Mouse (Mus musculus) liver, postnatal 0 days (tissue): Measurements from ENCODE around the gene Tlcd2. TPM values are rescaled to one million over a fixed set of nuclear protein-coding genes. Genes with fewer than 3 reads are reported as not detected.

Experiments used
- ATAC-seq: fragments of 200-750 bp; cut with Nextera tagmentation; 2 replicates; pipeline ENCODE4 v1.8.0; 2017; ENCODE audit warnings: mild to moderate bottlenecking, moderate library complexity
- DNase-seq: peaks from one replicate; pipeline ENCODE4 v3.0.0-alpha.2; 2016
- H3K27ac ChIP-seq: fragments of 300-500 bp; sonication (generic); 2 replicates; pipeline ENCODE4 v1.5.1; 2014; ENCODE audit warnings: antibody characterized with exemption, moderate library complexity, mild to moderate bottlenecking, low read depth
- H3K27me3 ChIP-seq: fragments of 300-500 bp; sonication (generic); 2 replicates; pipeline ENCODE4 v1.6.1; 2014; ENCODE audit warnings: low read length, control low read depth, mixed read lengths; ENCODE audit not compliant: insufficient read depth
- H3K36me3 ChIP-seq: fragments of 300-500 bp; sonication (generic); replicated peaks from 2 replicates; pipeline ENCODE4 v1.6.1; 2014; ENCODE audit warnings: mild to moderate bottlenecking, control low read depth, low read length, moderate library complexity, mixed read lengths; ENCODE audit not compliant: insufficient read depth
- H3K4me1 ChIP-seq: fragments of 300-500 bp; sonication (generic); 2 replicates; pipeline ENCODE4 v1.6.1; 2014; ENCODE audit warnings: antibody characterized with exemption, mild to moderate bottlenecking, control low read depth; ENCODE audit not compliant: insufficient read depth
- H3K4me2 ChIP-seq: fragments of 300-500 bp; sonication (generic); 2 replicates; pipeline ENCODE4 v1.6.1; 2014; ENCODE audit warnings: low read depth, mild to moderate bottlenecking, low read length, moderate library complexity, mixed read lengths
- H3K4me3 ChIP-seq: fragments of 300-500 bp; sonication (generic); 2 replicates; pipeline ENCODE4 v1.5.1; 2014; ENCODE audit warnings: low read depth, low read length
- H3K9ac ChIP-seq: fragments of 300-500 bp; sonication (generic); replicated peaks from 2 replicates; pipeline ENCODE4 v1.6.1; 2014; ENCODE audit warnings: mild to moderate bottlenecking, moderate library complexity
- H3K9me3 ChIP-seq: fragments of 300-500 bp; sonication (generic); 2 replicates; pipeline ENCODE4 v1.6.1; 2016; ENCODE audit warnings: mild to moderate bottlenecking, control low read depth, low read length, mixed read lengths
- CTCF ChIP-seq: sonication (generic); IDR thresholded peaks from 2 replicates; pipeline ENCODE4 v1.5.1; 2016; ENCODE audit warnings: antibody characterized with exemption, low read depth
- EP300 ChIP-seq: IDR thresholded peaks from 2 replicates; pipeline ENCODE4 v1.6.1; 2016; ENCODE audit warnings: antibody characterized with exemption, low read depth, mild to moderate bottlenecking
- WGBS: fragments of 180-500 bp; shearing (Covaris S2); extraction: QIAGEN DNeasy Blood & Tissue Kit; methylation state at CpG from one replicate; pipeline ENCODE4 v1.1.7; 2014; ENCODE audit not compliant: insufficient replicate concordance; 5-methylcytosine and 5-hydroxymethylcytosine counted together
- polyA plus RNA-seq: library from polyadenylated mRNA; unstranded; fragments of >200 nt; fragmentation: Nextera tagmentation; extraction: Ambion mirVana; gene quantifications from 2 replicates; pipeline ENCODE4 v1.2.1, GENCODE M21; 2015

The Tlcd2 gene
- polyA plus RNA-seq, 1 experiment from 2014 or later, result 35.6 TPM

DNA sequence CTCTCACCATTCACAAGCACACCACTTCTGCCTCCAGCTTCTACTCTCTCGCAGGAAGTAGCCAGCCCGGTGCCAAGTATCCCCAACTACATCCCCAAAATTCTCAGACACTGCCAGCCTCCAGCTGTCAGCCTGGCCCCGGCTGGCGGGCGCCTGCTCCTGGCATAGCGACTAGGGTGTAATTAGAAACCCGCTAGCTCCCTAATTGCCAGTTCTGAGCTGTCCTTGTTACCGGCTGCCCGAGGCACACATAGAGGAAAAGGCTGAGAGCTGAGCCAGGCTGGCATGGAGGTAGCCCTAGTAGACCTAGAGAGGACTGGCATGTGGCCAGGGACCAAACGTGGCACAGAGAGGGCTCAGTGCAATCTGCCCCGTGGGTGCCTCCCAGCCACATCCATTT is 30.2 kb upstream of the Tlcd2 start:
- Histone ChIP-seq H3K4me2 (no peak overlapping the region), H3K9me3 (peaks cover 4% of the 10 kb centered on the region; the same call in 1 of the 2 replicates), H3K9ac (no peak overlapping the region), H3K27me3 (no peaks in the 10 kb centered on the region), H3K36me3 (peaks cover 26% of the 10 kb centered on the region; the same call in 1 of the 2 replicates), H3K27ac (no peak overlapping the region), H3K4me1 (peaks cover 3% of the 10 kb centered on the region; the same call in 1 of the 2 replicates), H3K4me3 (no peak overlapping the region)
- ATAC-seq, result no peak
- WGBS, result 83% methylated on average over 11 of the region's 11 CpGs
- no peak for DNase-seq
- TF ChIP-seq EP300, result no peak
- TF ChIP-seq CTCF, result no peak

DNA sequence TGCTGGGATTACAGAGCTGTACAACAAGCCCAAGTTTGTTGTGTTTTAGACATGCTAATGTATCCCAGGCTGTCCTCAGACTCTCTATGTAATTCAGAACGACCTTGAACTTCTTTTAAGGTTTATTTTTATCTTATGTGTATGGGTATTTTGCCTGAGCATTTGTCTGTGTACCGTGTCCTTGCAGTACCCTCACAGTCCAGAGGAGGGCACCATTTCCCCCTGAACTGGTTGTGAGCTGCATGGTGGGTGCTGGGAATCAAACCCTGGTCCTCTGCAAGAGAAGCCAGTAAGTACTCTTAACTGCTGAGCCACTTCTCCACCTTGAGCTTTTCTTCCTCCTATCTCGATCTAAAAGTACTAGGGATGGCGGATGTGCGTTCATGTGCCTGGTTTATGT is 27.4 kb upstream of the Tlcd2 start:
- TF ChIP-seq EP300 (no peak), CTCF (peak; percentile 64)
- WGBS, result 86% methylated on average over 5 of the region's 5 CpGs
- no peak overlapping the region for H3K4me2 ChIP-seq

DNA sequence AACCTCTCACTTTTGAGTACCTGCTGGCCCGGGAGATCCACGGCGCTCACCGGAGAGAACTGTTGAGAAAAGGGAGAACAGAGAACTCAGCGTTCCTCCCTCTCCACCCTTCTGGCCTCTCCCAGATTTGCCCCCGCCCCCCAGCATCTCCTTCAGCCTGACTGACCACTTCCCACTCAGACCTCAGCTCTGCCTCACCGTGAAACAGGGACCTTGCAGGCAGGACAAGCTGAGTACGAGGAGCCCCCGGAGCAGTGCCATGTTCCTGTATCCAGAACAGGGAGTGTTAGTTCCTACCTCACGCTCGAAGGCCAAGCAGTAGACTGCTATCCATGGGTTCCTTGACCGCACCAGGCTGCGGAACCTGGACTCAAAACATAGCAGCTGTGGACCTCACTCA is 23.3 kb upstream of the Tlcd2 start:
- Histone ChIP-seq H3K4me1 (peaks cover 23% of the 10 kb centered on the region), H3K4me3 (peak overlapping the region; percentile 47), H3K36me3 (peaks cover 36% of the 10 kb centered on the region), H3K27ac (peak overlapping the region; percentile 95), H3K4me2 (peak overlapping the region; percentile 65), H3K9me3 (peaks cover 4% of the 10 kb centered on the region; the same call in 1 of the 2 replicates), H3K27me3 (no peaks in the 10 kb centered on the region), H3K9ac (peak overlapping the region; percentile 70)
- no peak for TF ChIP-seq CTCF
- TF ChIP-seq EP300, result no peak
- ATAC-seq (no peak), DNase-seq (no peak)
- WGBS, result 57% methylated on average over 13 of the region's 13 CpGs

More for the DNA sequence above, 27.4 kb upstream of the Tlcd2 start:
- no peak for DNase-seq
- Histone ChIP-seq H3K4me3 (no peak overlapping the region), H3K9me3 (peaks cover 4% of the 10 kb centered on the region; the same call in 1 of the 2 replicates), H3K27ac (no peak overlapping the region), H3K4me1 (peaks cover 3% of the 10 kb centered on the region; the same call in 1 of the 2 replicates), H3K9ac (no peak overlapping the region), H3K27me3 (no peaks in the 10 kb centered on the region), H3K36me3 (peaks cover 26% of the 10 kb centered on the region; the same call in 1 of the 2 replicates)
- ATAC-seq, result no peak

DNA sequence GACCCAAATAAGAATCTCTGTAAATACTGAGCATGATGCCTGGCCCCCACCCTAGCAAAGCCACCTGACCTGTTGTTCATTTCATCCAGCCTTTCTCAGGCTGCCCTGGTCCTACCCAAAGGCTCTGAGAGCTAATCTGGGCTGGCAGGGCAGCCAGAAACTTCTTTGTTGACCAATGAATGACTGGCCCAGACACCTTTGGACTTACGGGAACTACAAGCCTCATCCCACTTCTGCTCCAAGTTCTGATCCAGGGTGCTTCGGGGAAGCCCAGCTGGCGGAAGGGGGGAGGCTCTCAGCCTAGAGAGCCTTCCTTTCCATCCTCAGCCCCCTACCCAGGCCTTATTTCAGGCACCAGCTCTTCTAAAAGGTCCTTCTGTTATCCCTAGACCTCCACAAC is 22.7 kb upstream of the Tlcd2 start:
- Histone ChIP-seq H3K36me3 (peaks cover 41% of the 10 kb centered on the region), H3K4me2 (peak overlapping the region; percentile 65), H3K27me3 (no peaks in the 10 kb centered on the region), H3K9me3 (peaks cover 4% of the 10 kb centered on the region; the same call in 1 of the 2 replicates), H3K27ac (peak overlapping the region; percentile 95), H3K9ac (peak overlapping the region; percentile 70), H3K4me3 (peak overlapping the region; percentile 47), H3K4me1 (peaks cover 25% of the 10 kb centered on the region)
- WGBS, result 62% methylated on average over 3 of the region's 3 CpGs
- ATAC-seq (peak; percentile 40), DNase-seq (no peak)
- TF ChIP-seq EP300, result no peak
- TF ChIP-seq CTCF, result no peak

DNA sequence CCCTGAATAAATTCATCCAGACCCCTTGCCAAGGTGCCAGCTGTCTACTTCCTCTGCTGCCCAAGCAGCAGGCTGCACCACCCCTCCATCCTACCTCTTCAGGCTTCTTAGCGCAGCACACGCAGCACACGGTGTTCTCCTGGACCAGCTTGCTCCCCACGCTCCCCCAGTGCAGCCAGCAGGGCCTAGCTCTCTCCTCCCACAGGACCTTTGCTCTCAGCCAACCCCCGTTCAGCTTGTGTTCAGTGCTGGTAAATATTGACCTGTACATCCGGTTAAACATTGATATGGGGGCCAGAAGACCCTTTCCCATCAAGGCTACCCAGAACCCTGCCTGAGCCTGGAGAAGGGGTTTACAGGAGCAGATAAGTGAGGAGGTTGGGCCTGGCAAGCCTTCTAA is 22.2 kb upstream of the Tlcd2 start, which contains the start of gene Serpinf2:
Gene Serpinf2 (minus strand): TSS at position 229 of the 400 bp plus-strand sequence.
- TF ChIP-seq EP300 (no peak), CTCF (no peak)
- DNase-seq (peak; percentile 61), ATAC-seq (peak; percentile 58)
- WGBS, result 63% methylated on average over 6 of the region's 6 CpGs
- H3K27ac ChIP-seq, result peak within 1 kb of the TSS; percentile 95
- no peaks in the 10 kb centered on the region for H3K27me3 ChIP-seq
- peaks cover 41% of the 10 kb centered on the region for H3K36me3 ChIP-seq
- peak within 1 kb of the TSS; percentile 65 for H3K4me2 ChIP-seq
- peaks cover 26% of the 10 kb centered on the region for H3K4me1 ChIP-seq
- peaks cover under 1% of the 10 kb centered on the region; the same call in 1 of the 2 replicates for H3K9me3 ChIP-seq
- peak within 1 kb of the TSS; percentile 70 for H3K9ac ChIP-seq
- H3K4me3 ChIP-seq, result peak within 1 kb of the TSS; percentile 47

DNA sequence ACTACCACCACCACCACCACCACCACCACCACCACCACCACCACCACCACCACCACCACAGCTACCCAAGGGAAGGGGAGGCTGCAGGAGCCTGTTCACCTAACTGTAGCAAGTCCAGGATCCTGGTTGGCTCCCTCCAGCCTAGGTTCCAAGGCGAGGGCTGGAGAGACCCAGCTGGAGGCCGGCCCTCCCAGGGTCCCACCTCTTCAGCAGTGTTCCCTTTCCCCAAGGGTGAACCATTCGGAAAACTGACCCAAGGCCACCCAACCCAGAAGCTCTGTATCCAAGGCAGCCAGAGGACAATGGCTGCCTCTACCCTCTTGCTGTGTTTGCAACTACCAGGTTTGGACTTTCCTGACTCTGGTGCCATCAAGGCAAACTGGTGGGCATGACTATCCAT is 21.6 kb upstream of the Tlcd2 start:
- 72% methylated on average over 3 of the region's 3 CpGs for WGBS
- H3K4me3 ChIP-seq, result no peak overlapping the region
- H3K36me3 ChIP-seq, result peaks cover 43% of the 10 kb centered on the region
- ATAC-seq (no peak), DNase-seq (no peak)
- no peak overlapping the region for H3K9ac ChIP-seq
- H3K9me3 ChIP-seq, result no peaks in the 10 kb centered on the region
- H3K27ac ChIP-seq, result peak overlapping the region; percentile 76
- H3K27me3 ChIP-seq, result no peaks in the 10 kb centered on the region
- peaks cover 30% of the 10 kb centered on the region for H3K4me1 ChIP-seq
- no peak overlapping the region for H3K4me2 ChIP-seq
- TF ChIP-seq EP300, result no peak
- TF ChIP-seq CTCF, result no peak
